Mouse (Mus musculus) forebrain, embryonic 13.5 days (tissue): ENCODE measurements at regions not wholly inside any gene's neighbourhood (a gene's known extent, or its start where the extent isn't known, plus 50 kb on each side); places are given as distances from the start of the nearest gene placed in this dataset.

Source experiments
- ATAC-seq: fragments of 200-750 bp; cut with Nextera tagmentation; 2 replicates; pipeline ENCODE4 v1.8.0; 2017
- H3K27ac ChIP-seq: fragments of 300-500 bp; sonication (generic); 2 replicates; pipeline ENCODE4 v1.5.1; 2015; ENCODE audit warnings: inconsistent platforms, mild to moderate bottlenecking, moderate library complexity
- H3K27me3 ChIP-seq: fragments of 300-500 bp; sonication (generic); 2 replicates; pipeline ENCODE4 v1.6.1; 2015; ENCODE audit warnings: mild to moderate bottlenecking, inconsistent platforms
- H3K36me3 ChIP-seq: fragments of 300-500 bp; sonication (generic); 2 replicates; pipeline ENCODE4 v1.6.1; 2015; ENCODE audit warnings: mild to moderate bottlenecking, inconsistent platforms; ENCODE audit not compliant: poor library complexity, severe bottlenecking
- H3K4me1 ChIP-seq: fragments of 300-500 bp; sonication (generic); 2 replicates; pipeline ENCODE4 v1.6.1; 2015; ENCODE audit warnings: inconsistent platforms
- H3K4me2 ChIP-seq: fragments of 300-500 bp; sonication (generic); 2 replicates; pipeline ENCODE4 v1.6.1; 2015; ENCODE audit warnings: inconsistent platforms, mild to moderate bottlenecking, moderate library complexity
- H3K4me3 ChIP-seq: fragments of 300-500 bp; sonication (generic); 2 replicates; pipeline ENCODE4 v1.5.1; 2015; ENCODE audit warnings: mild to moderate bottlenecking, inconsistent platforms
- H3K9ac ChIP-seq: fragments of 300-500 bp; sonication (generic); 2 replicates; pipeline ENCODE4 v1.6.1; 2015; ENCODE audit warnings: mild to moderate bottlenecking, inconsistent platforms
- H3K9me3 ChIP-seq: fragments of 300-500 bp; sonication (generic); replicated peaks from 2 replicates; pipeline ENCODE4 v1.6.1; 2016; ENCODE audit warnings: inconsistent platforms
- WGBS: fragments of 180-500 bp; shearing (Covaris S2); methylation state at CpG from one replicate; pipeline ENCODE4 v1.1.7; 2015; 5-methylcytosine and 5-hydroxymethylcytosine counted together

DNA sequence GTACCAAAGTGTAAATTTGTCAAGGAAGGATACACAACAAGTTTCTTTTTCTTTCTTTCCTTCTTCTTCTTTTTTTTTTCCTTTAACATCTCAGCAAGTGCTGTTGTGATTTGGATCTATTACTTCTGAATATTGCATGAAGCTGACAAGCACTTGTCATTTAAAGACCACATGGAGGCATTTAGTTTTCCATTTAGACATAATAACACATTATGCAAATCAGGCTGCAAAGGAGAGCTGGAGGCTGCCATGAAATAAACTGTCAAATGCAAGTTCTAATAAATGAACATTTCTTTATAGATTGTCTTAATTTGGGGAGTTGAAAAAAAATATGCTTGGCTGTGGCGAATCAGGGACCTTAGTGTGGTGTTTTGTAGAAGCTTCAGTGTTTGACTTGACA lies 90.8 kb upstream of the Ptbp2 start:
- H3K9ac ChIP-seq: no peak overlapping the region
- H3K9me3 ChIP-seq: no peaks in the 10 kb centered on the region
- H3K27ac ChIP-seq: no peak overlapping the region
- ATAC-seq: no peak
- no peak overlapping the region for H3K4me3 ChIP-seq
- WGBS: 83% methylated on average over 1 of the region's 1 CpGs
- H3K36me3 ChIP-seq: no peaks in the 10 kb centered on the region
- no peaks in the 10 kb centered on the region for H3K4me1 ChIP-seq
- no peaks in the 10 kb centered on the region for H3K27me3 ChIP-seq
- H3K4me2 ChIP-seq: no peak overlapping the region

DNA sequence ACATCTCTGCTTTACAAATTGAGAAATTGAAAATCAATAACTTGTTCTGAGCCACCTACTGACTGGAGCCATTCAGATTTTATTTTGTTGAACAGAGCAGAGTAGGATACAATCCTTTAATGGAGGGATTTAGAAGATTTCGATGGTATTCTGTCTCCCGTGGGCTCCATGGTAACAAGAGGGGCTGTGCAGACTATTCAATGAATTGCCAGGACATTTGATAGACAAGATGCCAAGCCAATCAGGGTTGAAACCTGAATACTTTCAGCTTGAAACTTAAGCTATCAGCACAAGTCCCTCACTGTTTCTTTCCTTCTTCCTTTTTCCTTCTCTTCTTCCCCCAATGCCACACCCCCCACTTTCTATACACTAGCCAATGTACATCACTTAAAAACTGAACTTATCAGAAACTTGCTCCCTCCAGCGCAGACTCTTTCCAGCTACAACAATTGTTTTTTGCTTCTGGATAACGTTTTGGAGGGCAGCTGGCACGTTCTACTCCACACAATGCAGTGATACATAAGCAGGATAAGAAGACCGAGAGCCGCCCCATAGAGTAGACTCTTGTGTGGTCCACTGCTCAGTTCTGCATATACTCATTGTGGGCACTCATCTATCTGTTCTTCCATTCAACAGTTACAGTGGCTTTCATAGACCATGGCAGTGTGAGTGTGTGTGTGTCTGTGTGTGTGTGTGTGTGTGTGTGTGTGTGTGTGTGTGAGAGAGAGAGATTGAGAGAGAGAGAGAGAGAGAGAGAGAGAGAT lies 78.1 kb upstream of the Ptbp2 start:
- peak overlapping the region; percentile 18; the same call in 1 of the 2 replicates for H3K4me2 ChIP-seq
- ATAC-seq: peak; percentile 81
- H3K27me3 ChIP-seq: no peaks in the 10 kb centered on the region
- H3K9ac ChIP-seq: no peak overlapping the region
- no peaks in the 10 kb centered on the region; the same call in 1 of the 2 replicates for H3K4me1 ChIP-seq
- WGBS: 67% methylated on average over 7 of the region's 7 CpGs
- H3K9me3 ChIP-seq: no peaks in the 10 kb centered on the region
- no peak overlapping the region for H3K27ac ChIP-seq
- no peak overlapping the region for H3K4me3 ChIP-seq
- H3K36me3 ChIP-seq: no peaks in the 10 kb centered on the region
